Mouse (Mus musculus) midbrain, embryonic 15.5 days (tissue): ENCODE results near the gene F13b. TPM values are rescaled to one million over a fixed set of nuclear protein-coding genes. Genes with fewer than 3 reads are reported as not detected.

Source experiments
- ATAC-seq: fragments of 200-750 bp; cut with Nextera tagmentation; replicated peaks from 2 replicates; pipeline ENCODE4 v1.8.0; 2017; ENCODE audit warnings: moderate TSS enrichment
- H3K27ac ChIP-seq: fragments of 300-500 bp; sonication (generic); 2 replicates; pipeline ENCODE4 v1.5.1; 2015; ENCODE audit warnings: mild to moderate bottlenecking, inconsistent platforms
- H3K27me3 ChIP-seq: fragments of 300-500 bp; sonication (generic); replicated peaks from 2 replicates; pipeline ENCODE4 v1.6.1; 2015; ENCODE audit warnings: inconsistent platforms
- H3K36me3 ChIP-seq: fragments of 300-500 bp; sonication (generic); replicated peaks from 2 replicates; pipeline ENCODE4 v1.6.1; 2015; ENCODE audit warnings: inconsistent platforms
- H3K4me1 ChIP-seq: fragments of 300-500 bp; sonication (generic); 2 replicates; pipeline ENCODE4 v1.6.1; 2015; ENCODE audit warnings: inconsistent platforms
- H3K4me2 ChIP-seq: fragments of 300-500 bp; sonication (generic); 2 replicates; pipeline ENCODE4 v1.6.1; 2015; ENCODE audit warnings: inconsistent platforms, mild to moderate bottlenecking, moderate library complexity
- H3K4me3 ChIP-seq: fragments of 300-500 bp; sonication (generic); 2 replicates; pipeline ENCODE4 v1.5.1; 2015; ENCODE audit warnings: mild to moderate bottlenecking, inconsistent platforms
- H3K9ac ChIP-seq: fragments of 300-500 bp; sonication (generic); 2 replicates; pipeline ENCODE4 v1.6.1; 2015; ENCODE audit warnings: mild to moderate bottlenecking, inconsistent platforms
- H3K9me3 ChIP-seq: fragments of 300-500 bp; sonication (generic); 2 replicates; pipeline ENCODE4 v1.6.1; 2016; ENCODE audit warnings: inconsistent platforms
- WGBS: fragments of 180-500 bp; shearing (Covaris S2); methylation state at CpG from one replicate; pipeline ENCODE4 v1.1.7; 2015; ENCODE audit warnings: mixed read lengths; 5-methylcytosine and 5-hydroxymethylcytosine counted together
- polyA plus RNA-seq: library from polyadenylated mRNA; unstranded; fragments of >200 nt; fragmentation: Nextera tagmentation; extraction: Ambion mirVana; gene quantifications from 2 replicates; pipeline ENCODE4 v1.2.1, GENCODE M21; 2015

F13b gene
- polyA plus RNA-seq, result not detected in 2 replicates

DNA sequence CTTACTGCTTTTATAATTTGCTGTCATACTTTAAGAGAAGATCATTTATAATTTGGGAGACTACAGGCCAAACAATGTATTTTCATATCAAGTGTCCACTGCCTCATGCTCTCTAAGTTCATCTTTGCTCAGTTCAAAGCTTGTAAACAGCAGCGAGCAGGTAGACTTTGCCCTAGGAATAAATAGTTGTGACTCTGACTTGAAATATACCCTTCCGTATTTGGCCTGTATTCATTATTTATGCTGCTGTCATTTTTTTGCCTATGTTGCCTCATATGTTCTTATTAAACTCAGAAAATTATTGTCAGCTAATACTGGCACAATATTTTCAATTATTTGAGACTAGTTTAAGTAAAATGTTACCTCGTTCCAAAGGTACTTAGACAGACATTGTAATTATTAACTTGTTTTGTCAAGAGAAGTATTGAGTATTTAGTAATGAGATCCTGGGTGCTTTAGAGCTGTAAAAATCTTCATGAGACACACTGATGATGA is at the start of gene F13b:
F13b (plus strand) TSS at position 445 of the 495 bp plus-strand sequence.
- no peaks in the 10 kb centered on the region for H3K36me3 ChIP-seq
- no peak for ATAC-seq
- no peak within 1 kb of the TSS for H3K4me2 ChIP-seq
- no peak within 1 kb of the TSS for H3K27ac ChIP-seq
- no peaks in the 10 kb centered on the region for H3K27me3 ChIP-seq
- H3K9me3 ChIP-seq, result no peaks in the 10 kb centered on the region
- H3K4me3 ChIP-seq, result no peak within 1 kb of the TSS
- H3K9ac ChIP-seq, result no peak within 1 kb of the TSS
- WGBS, result 90% methylated on average over 3 of the region's 3 CpGs
- no peaks in the 10 kb centered on the region for H3K4me1 ChIP-seq

DNA sequence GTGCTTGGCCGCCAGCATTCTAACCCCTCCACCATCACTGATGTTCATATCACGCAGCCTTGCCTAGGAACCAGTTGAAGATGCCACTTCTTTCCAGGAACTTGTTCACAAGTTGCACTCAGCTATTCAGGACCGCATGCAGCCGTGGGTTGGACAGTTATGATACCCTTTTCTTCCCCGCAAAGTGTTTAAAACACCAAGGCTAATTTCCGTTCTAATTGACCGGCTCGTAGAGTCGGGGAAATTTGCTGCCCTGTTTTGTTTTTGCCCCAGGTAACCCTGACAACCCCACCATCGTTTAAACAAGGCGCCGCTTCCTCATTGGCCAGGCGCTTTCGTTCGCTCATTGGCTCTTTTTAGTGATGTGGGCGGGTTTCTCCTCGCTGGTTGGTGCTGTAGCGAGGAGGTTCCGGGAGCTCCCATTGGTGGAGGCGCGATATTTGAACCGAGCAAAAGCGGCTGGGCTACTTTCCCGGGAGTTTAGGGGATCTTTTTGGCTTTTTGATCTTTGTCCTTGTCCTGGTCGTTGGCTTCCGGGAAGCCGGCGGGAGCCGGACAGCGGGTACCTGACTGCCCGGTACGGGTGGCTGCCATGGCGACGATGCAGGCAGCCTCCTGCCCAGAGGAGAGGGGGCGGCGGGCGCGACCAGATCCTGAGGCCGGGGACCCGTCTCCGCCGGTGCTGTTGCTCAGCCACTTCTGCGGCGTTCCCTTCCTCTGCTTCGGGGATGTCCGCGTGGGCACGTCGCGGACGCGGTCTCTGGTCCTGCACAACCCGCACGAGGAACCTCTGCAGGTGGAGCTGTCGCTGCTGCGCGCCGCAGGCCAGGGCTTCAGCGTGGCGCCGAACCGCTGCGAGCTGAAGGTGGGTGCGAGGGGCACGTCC is 46.9 kb upstream of the F13b start, which contains the start of gene Aspm:
Aspm (plus strand) TSS at position 433 of the 886 bp plus-strand sequence.
- Histone ChIP-seq H3K4me2 (peak within 1 kb of the TSS; percentile 98), H3K27ac (no peak within 1 kb of the TSS), H3K4me1 (peaks cover 11% of the 10 kb centered on the region), H3K27me3 (no peaks in the 10 kb centered on the region), H3K9me3 (no peaks in the 10 kb centered on the region), H3K36me3 (no peaks in the 10 kb centered on the region), H3K4me3 (peak within 1 kb of the TSS; percentile 57), H3K9ac (peak within 1 kb of the TSS; percentile 26; the same call in 1 of the 2 replicates)
- WGBS, result under 1% methylated on average over 64 of the region's 65 CpGs
- peak; percentile 99 for ATAC-seq

DNA sequence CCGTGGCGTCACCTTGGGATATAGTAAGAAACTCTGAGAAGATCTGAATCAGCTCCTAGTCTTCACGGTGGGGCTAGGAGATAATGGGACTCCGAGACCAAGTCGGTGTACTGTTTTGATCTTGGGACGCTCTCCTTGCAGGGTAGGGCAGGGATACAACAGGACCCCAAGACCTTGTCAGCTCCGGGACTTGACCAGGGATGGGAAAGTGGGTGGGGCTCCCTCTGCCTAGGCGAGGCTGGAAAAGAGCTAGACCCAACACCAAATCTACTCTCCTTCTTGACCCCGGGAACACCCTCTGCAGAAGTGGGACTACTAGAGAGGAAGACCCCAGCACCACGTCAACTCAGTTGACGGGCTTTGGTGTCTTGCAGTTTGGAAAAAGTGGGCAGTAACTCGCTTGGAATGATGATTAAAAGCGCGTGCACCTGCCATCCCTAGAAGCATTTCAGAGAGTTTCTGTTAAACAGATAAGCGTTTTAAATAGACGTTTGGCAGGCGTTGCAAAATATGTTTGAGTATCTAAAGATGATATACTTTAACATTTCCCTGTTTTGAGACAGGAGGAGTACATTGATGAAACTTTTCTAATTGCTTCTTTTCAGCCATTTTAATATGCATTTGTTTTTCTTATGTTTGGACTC is 46.2 kb upstream of the F13b start:
- Histone ChIP-seq H3K27ac (no peak overlapping the region), H3K36me3 (no peaks in the 10 kb centered on the region), H3K9ac (peak overlapping the region; percentile 26; the same call in 1 of the 2 replicates), H3K4me3 (peak overlapping the region; percentile 57), H3K4me1 (peaks cover 11% of the 10 kb centered on the region), H3K4me2 (peak overlapping the region; percentile 98), H3K9me3 (no peaks in the 10 kb centered on the region), H3K27me3 (no peaks in the 10 kb centered on the region)
- no peak; the same call in 1 of the 2 replicates for ATAC-seq
- WGBS, result 2% methylated on average over 17 of the region's 17 CpGs

DNA sequence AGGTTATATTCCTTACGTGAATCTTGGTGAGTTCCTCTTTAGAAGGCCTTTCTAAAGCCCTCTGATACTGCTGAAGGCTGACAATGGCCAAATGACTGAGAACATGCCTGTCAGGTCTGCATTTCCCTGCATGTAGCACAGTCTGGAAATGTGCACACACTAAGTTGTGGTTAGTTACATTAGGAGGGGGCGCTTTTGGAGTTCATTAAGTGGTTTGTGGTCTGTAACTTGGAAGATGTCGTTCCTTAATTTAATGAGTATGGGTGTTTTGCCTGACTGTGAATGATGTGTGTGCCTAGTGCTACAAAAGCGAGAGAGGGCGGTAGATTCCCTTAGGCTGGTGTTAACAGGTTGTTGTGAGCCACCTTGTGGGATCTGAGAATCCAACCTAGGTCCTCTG is 40.7 kb upstream of the F13b start:
- Histone ChIP-seq H3K4me2 (no peak overlapping the region), H3K9ac (no peak overlapping the region), H3K27me3 (no peaks in the 10 kb centered on the region), H3K9me3 (no peaks in the 10 kb centered on the region), H3K27ac (no peak overlapping the region), H3K36me3 (no peaks in the 10 kb centered on the region), H3K4me3 (no peak overlapping the region), H3K4me1 (no peaks in the 10 kb centered on the region)
- ATAC-seq, result no peak
- WGBS, result 85% methylated on average over 5 of the region's 5 CpGs

DNA sequence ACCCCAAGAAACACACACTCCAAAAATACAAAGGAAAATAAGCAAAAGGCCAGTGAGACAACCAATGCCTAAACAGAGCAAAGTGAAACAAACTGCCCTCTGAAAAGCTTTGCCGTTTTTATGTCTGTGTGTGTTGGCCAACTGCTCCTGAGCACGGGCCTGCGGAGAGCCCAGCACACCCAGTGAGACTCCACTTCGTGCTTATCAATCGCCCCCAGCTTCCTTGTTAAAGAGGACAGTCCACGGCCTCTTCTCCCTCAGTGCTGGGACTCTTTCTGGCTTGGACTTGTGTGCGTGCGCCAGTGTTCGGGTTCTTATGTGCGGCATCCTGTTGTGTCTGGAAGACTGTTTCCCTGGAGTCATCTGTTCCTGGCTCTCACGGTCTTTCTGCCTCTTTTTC is 35.6 kb upstream of the F13b start:
- Histone ChIP-seq H3K9me3 (no peaks in the 10 kb centered on the region), H3K27ac (no peak overlapping the region), H3K9ac (no peak overlapping the region), H3K36me3 (no peaks in the 10 kb centered on the region), H3K4me1 (no peaks in the 10 kb centered on the region), H3K4me3 (no peak overlapping the region), H3K4me2 (no peak overlapping the region), H3K27me3 (no peaks in the 10 kb centered on the region)
- 89% methylated on average over 11 of the region's 11 CpGs for WGBS
- ATAC-seq, result no peak

DNA sequence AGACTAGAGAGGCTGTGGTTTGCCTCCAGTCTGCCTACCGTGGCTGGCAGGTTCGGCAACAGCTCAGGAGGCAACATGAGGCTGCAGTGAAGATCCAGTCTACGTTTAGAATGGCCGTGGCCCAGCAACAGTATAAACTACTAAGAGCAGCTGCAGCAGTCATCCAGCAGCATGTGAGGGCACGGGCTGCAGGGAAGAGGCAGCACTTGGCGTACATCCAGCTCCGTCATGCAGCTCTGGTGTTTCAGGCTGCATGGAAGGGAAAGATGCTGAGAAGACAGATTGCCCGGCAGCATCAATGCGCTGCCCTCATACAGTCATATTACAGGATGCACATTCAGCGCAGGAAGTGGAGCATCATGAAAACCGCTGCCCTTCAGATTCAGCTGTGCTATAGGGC is 22.6 kb upstream of the F13b start:
- no peak for ATAC-seq
- 90% methylated on average over 11 of the region's 11 CpGs for WGBS
- Histone ChIP-seq H3K27me3 (no peaks in the 10 kb centered on the region), H3K9me3 (no peaks in the 10 kb centered on the region), H3K4me2 (no peak overlapping the region), H3K4me3 (no peak overlapping the region), H3K36me3 (no peaks in the 10 kb centered on the region), H3K9ac (no peak overlapping the region), H3K4me1 (no peaks in the 10 kb centered on the region), H3K27ac (no peak overlapping the region)

DNA sequence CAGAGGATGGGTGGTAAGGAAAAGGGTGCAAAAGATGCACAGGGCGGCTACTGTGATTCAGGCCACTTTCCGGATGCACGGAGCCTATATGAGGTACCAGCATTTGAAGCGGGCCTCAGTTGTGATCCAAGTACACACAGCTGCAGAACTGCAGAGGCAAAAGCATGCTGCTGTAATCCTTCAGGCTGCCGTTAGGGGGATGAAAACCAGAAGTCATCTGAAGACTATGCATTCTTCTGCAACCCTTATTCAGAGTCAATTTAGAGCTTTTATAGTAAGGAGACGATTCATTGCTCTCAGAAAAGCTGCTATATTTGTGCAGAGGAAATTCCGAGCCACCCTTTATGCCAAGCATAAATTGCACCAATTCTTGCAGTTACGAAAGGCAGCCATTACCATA is 21.3 kb upstream of the F13b start:
- H3K27ac ChIP-seq, result no peak overlapping the region
- 91% methylated on average over 8 of the region's 8 CpGs for WGBS
- H3K4me3 ChIP-seq, result no peak overlapping the region
- H3K4me1 ChIP-seq, result no peaks in the 10 kb centered on the region
- H3K9ac ChIP-seq, result no peak overlapping the region
- ATAC-seq, result no peak
- no peaks in the 10 kb centered on the region for H3K27me3 ChIP-seq
- no peak overlapping the region for H3K4me2 ChIP-seq
- no peaks in the 10 kb centered on the region for H3K36me3 ChIP-seq
- no peaks in the 10 kb centered on the region for H3K9me3 ChIP-seq

DNA sequence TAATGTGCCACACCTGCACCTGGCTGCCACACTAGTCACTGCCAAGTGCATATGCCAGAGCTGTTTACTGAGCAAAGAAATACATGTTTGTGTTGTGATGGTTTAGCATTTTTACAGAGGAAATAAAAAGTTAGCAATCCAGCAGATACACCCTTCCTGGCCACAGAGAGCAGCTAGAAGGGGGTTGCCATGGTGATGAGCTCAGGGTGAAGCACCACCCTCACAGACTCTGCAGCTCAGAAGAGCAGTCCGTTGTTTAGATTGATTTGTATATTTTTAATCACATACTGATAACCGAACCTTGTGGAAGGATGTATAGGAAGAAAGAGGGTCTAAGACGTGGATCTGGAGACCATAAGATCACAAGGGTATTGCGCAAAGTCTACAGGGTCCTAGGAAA is 20.4 kb upstream of the F13b start:
- 77% methylated on average over 4 of the region's 4 CpGs for WGBS
- Histone ChIP-seq H3K4me1 (no peaks in the 10 kb centered on the region), H3K9me3 (no peaks in the 10 kb centered on the region), H3K27ac (no peak overlapping the region), H3K9ac (no peak overlapping the region), H3K4me2 (no peak overlapping the region), H3K36me3 (no peaks in the 10 kb centered on the region), H3K4me3 (no peak overlapping the region), H3K27me3 (no peaks in the 10 kb centered on the region)
- 0 out of 2 replicates have a peak, but pooled peaks have one; percentile 66 for ATAC-seq

DNA sequence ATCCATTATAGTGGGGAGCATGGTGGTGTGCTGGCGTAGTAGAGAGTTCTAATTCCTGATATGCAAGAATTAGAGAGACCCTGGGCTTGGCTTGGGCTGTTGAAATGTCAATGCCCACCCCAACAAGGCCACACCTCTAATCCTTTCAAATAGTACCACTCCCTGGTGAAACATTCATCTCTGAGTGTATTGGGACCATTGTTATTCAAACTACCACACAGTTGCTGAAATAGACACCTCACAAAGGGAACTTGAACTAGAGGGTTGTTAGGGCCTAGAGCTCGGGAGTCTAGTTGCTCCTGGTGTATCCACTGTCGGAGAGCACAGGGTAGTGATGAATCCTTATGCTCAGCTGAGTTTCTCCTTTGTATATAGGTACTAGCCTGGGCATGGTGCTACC is 6.9 kb upstream of the F13b start:
- Histone ChIP-seq H3K27me3 (no peaks in the 10 kb centered on the region), H3K9ac (no peak overlapping the region), H3K27ac (no peak overlapping the region), H3K4me3 (no peak overlapping the region), H3K4me2 (no peak overlapping the region), H3K4me1 (no peaks in the 10 kb centered on the region), H3K36me3 (no peaks in the 10 kb centered on the region), H3K9me3 (no peaks in the 10 kb centered on the region)
- no peak for ATAC-seq
- WGBS, result 74% methylated on average over 3 of the region's 3 CpGs

DNA sequence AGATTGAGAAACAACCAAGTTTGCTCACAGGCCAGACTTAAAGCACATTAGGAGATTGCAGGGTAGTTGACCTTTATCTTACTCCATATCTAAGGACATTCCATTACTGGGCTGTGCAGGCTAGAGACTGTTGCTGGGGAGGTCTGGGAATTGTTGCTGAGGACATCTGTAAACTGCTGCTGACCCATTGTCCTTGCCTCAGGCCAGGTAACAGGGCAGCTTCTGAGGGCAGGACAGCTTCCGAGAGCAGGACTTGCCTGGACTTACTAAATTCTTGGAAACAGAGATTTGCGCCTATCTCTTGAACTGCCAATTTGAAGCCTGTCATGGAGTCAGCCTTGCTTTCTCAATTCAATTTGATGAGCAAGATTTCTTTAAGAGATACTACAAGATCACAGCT is 6.1 kb upstream of the F13b start:
- no peak overlapping the region for H3K9ac ChIP-seq
- H3K9me3 ChIP-seq, result no peaks in the 10 kb centered on the region
- H3K36me3 ChIP-seq, result no peaks in the 10 kb centered on the region
- ATAC-seq, result no peak
- H3K4me3 ChIP-seq, result no peak overlapping the region
- no peaks in the 10 kb centered on the region for H3K27me3 ChIP-seq
- no peak overlapping the region for H3K4me2 ChIP-seq
- WGBS, result 94% methylated on average over 2 of the region's 2 CpGs
- H3K27ac ChIP-seq, result no peak overlapping the region
- no peaks in the 10 kb centered on the region for H3K4me1 ChIP-seq

DNA sequence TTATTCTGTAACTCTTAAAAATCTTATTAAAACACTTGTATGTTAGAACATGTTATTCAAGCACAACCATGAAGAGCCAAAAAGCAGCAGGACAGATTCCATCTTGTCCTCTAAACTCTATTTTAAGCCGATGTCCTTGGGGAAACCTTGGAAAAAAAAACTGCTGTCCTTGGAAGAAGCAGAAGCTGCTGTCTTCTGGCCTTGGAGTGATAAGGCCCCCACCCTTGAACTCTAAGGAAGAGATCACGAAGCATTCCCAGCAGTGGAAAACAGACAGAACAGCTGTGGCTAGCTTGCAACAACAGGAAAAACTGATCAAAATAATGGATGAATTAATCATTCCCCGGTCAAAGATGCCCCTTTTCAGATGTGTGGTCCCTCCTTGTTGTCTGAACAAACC is 5.3 kb upstream of the F13b start:
- no peaks in the 10 kb centered on the region for H3K36me3 ChIP-seq
- ATAC-seq, result no peak
- H3K27ac ChIP-seq, result no peak overlapping the region
- H3K4me3 ChIP-seq, result no peak overlapping the region
- H3K27me3 ChIP-seq, result no peaks in the 10 kb centered on the region
- no peak overlapping the region for H3K9ac ChIP-seq
- no peaks in the 10 kb centered on the region for H3K9me3 ChIP-seq
- H3K4me1 ChIP-seq, result no peaks in the 10 kb centered on the region
- H3K4me2 ChIP-seq, result no peak overlapping the region
- WGBS, result 93% methylated on average over 3 of the region's 3 CpGs

DNA sequence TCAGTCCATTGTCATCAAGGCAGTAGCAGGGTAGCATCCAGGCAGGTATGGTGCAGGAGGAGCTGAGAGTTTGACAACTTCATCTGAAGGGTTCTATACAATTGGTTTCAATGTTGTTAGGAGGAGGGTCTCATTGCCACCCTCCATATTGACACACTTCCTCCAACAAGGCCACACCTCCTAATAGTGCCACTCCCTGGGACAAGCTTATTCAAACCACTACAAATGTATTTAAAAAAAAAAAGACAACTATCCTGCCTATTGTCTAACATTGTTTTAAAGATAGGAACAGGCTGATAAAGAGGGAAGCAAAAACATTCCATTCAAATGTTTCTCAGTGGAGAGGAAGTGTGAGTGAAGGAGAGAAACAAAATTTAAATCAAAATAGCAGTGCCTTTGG is 1.8 kb upstream of the F13b start:
- no peak overlapping the region for H3K27ac ChIP-seq
- H3K9ac ChIP-seq, result no peak overlapping the region
- no peak overlapping the region for H3K4me2 ChIP-seq
- no peak for ATAC-seq
- no peak overlapping the region for H3K4me3 ChIP-seq
- no peaks in the 10 kb centered on the region for H3K27me3 ChIP-seq
- no peaks in the 10 kb centered on the region for H3K9me3 ChIP-seq
- H3K4me1 ChIP-seq, result no peaks in the 10 kb centered on the region
- no peaks in the 10 kb centered on the region for H3K36me3 ChIP-seq
